Mouse (Mus musculus): Measurements from ENCODE around the gene Capn12. TPM values are rescaled to one million over a fixed set of nuclear protein-coding genes. Genes with fewer than 3 reads are reported as not detected.
A peak's percentile ranks its signal among the peaks of the same experiment; 100 is the strongest.

Capn12 gene
- total and polyA plus RNA-seq, 2 experiments from 2014 or later: 0.53 TPM; not detected in 1

DNA sequence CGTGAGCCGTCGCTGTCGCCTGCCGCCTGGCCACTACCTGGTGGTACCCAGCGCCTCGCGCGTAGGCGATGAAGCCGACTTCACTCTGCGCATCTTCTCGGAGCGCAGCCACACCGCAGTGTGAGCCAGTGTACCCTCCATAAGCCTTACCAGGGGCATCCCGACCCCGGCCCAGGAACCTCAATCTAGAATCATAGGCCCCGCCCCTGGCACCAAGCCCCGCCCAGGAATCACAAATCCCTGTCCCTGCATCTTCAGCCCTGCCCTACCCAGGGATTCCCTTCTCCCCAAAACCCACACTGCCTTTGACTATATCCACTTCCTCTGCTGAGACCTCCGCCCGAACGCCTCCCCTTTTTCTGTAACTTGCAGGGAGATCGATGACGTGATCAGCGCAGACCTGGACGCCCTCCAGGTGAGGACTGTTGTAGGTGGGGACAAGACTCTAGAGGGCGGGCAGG, 7.5 kb downstream of the Capn12 start:
- no peak for TF ChIP-seq CTCF (IDR thresholded peaks at IDR 0.05; ENCODE audit: low read depth)
- Histone ChIP-seq H3K27ac (no peak overlapping the region), H3K27me3 (ENCODE audit: insufficient read depth, low read length) (peaks cover 10% of the 10 kb centered on the region), H3K4me3 (ENCODE audit: low read length) (peak overlapping the region; percentile 31), H3K4me2 (ENCODE audit: low read depth, low read length) (peak overlapping the region; percentile 50), H3K9ac (replicated peaks; ENCODE audit: low read length) (peak overlapping the region; percentile 41; the same call in 1 of the 2 replicates), H3K4me1 (ENCODE audit: insufficient read depth, low read length) (0 out of 2 replicates have a peak, but pooled peaks cover 4% of the 10 kb centered on the region), H3K9me3 (ENCODE audit: low read length) (no peaks in the 10 kb centered on the region), H3K36me3 (ENCODE audit: insufficient read depth, low read length) (peaks cover 17% of the 10 kb centered on the region)
- peak; percentile 24 for DNase-seq (ENCODE audit: low spot score)
- peak; percentile 30; the same call in 1 of the 2 replicates for ATAC-seq
- WGBS: 5% methylated on average over 27 of the region's 27 CpGs

- Histone ChIP-seq H3K4me1 (ENCODE audit: insufficient read depth, low read length) (0 out of 2 replicates have a peak, but pooled peaks cover 4% of the 10 kb centered on the region), H3K36me3 (ENCODE audit: insufficient read depth, low read length) (peaks cover 51% of the 10 kb centered on the region), H3K9ac (replicated peaks; ENCODE audit: low read length) (no peak overlapping the region), H3K4me2 (ENCODE audit: low read depth, low read length) (no peak overlapping the region), H3K27me3 (ENCODE audit: insufficient read depth, low read length) (peaks cover 5% of the 10 kb centered on the region), H3K27ac (no peak overlapping the region), H3K9me3 (ENCODE audit: low read length) (no peaks in the 10 kb centered on the region), H3K4me3 (ENCODE audit: low read length) (no peak overlapping the region)
- WGBS: 96% methylated on average over 17 of the region's 17 CpGs
- ATAC-seq (no peak), DNase-seq (ENCODE audit: low spot score) (no peak)
- no peak for TF ChIP-seq CTCF (IDR thresholded peaks at IDR 0.05; ENCODE audit: low read depth)
Observed at GRCm38 (mm10) chr7:28892601-28893000, 11.4 kb downstream of the Capn12 start.

DNA sequence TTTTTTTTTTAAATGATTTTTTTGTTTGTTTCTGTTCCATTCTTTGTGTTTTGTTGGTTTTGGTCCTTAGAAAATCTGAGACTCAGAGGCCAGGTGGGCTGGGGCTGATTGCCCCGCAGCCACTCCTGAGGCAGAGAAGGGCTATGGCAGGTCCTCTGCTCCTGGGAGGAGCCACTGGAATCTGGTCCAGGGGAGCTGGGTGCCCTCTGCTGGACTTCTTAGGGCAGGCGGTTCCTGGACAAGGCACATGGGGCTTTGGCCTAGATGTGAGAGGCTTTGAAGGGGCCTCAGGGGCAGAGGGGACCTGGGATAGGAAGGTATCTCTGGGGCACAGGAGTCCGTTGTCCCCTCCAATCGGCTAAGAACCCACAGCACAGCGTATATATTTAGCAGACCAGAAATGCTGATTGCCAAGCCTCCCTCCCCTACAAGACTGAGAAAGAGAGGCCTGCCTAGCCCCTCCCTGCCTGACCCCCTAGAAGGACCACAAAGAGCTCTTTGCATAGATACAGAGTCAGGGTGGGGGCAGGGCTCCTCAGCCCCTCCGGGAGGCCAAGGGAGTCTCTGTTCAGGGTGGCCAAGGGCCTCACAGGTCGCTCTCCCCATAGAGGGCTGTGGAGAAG, 12.5 kb downstream of the Capn12 start:
- H3K4me3 ChIP-seq (ENCODE audit: low read length): no peak overlapping the region
- ATAC-seq: no peak
- peak; percentile 61 for DNase-seq (ENCODE audit: low spot score)
- no peak overlapping the region for H3K4me2 ChIP-seq (ENCODE audit: low read depth, low read length)
- H3K4me1 ChIP-seq (ENCODE audit: insufficient read depth, low read length): 0 out of 2 replicates have a peak, but pooled peaks cover 2% of the 10 kb centered on the region
- no peaks in the 10 kb centered on the region for H3K27me3 ChIP-seq (ENCODE audit: insufficient read depth, low read length)
- no peaks in the 10 kb centered on the region for H3K9me3 ChIP-seq (ENCODE audit: low read length)
- H3K9ac ChIP-seq (replicated peaks; ENCODE audit: low read length): no peak overlapping the region
- H3K36me3 ChIP-seq (ENCODE audit: insufficient read depth, low read length): peaks cover 63% of the 10 kb centered on the region
- no peak overlapping the region for H3K27ac ChIP-seq
- peak; percentile 66 for TF ChIP-seq CTCF (IDR thresholded peaks at IDR 0.05; ENCODE audit: low read depth)
- WGBS: 61% methylated on average over 7 of the region's 7 CpGs

DNA sequence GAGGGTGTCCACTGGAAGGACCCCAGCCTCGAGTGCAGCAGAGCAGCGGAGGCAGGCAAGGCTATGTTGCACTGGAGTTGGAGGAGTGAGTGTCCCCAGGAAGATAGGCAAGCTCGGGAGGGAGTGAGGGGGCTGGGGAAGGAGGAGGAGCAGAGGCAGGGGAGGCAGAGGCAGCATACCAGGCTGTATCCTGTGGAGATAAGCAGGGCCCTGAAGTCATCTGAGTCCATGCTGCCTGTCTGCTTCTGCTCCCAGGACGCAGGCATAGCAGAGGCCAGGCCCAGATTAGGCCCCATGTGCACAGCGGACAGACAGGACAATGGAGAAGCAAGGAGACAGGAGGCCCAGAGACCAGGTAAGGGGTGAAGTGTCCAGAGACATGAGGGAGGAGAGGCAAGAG, 13.7 kb downstream of the Capn12 start:
- no peaks in the 10 kb centered on the region for H3K4me1 ChIP-seq (ENCODE audit: insufficient read depth, low read length)
- H3K27ac ChIP-seq: no peak overlapping the region
- H3K4me3 ChIP-seq (ENCODE audit: low read length): no peak overlapping the region
- no peak for TF ChIP-seq CTCF (IDR thresholded peaks at IDR 0.05; ENCODE audit: low read depth)
- no peak overlapping the region for H3K4me2 ChIP-seq (ENCODE audit: low read depth, low read length)
- ATAC-seq: no peak
- H3K9me3 ChIP-seq (ENCODE audit: low read length): no peaks in the 10 kb centered on the region
- WGBS: 53% methylated on average over 5 of the region's 5 CpGs
- DNase-seq (ENCODE audit: low spot score): no peak
- no peaks in the 10 kb centered on the region for H3K27me3 ChIP-seq (ENCODE audit: insufficient read depth, low read length)
- peaks cover 73% of the 10 kb centered on the region for H3K36me3 ChIP-seq (ENCODE audit: insufficient read depth, low read length)
- no peak overlapping the region for H3K9ac ChIP-seq (replicated peaks; ENCODE audit: low read length)

DNA sequence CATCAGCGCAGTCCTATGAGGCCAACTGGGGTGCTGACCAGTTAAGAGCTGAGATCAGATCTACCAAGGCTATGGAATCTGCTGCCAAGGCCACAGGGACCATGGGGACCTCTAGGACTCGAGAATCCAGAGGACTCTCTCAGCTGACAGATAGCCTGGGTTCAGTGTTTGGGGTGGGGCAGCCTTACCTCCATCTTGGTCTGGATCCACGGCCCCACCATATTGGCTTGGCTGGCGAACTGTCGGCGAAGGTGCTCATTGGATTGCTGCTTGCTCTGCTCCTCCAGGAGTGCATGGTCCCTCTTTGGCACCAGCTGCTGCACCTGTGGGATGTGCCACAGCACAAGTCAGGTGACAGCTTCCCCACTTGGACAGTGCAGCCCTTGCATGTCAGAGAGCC, 16.4 kb downstream of the Capn12 start:
- Histone ChIP-seq H3K36me3 (ENCODE audit: insufficient read depth, low read length) (peaks cover 88% of the 10 kb centered on the region), H3K4me2 (ENCODE audit: low read depth, low read length) (no peak overlapping the region), H3K9me3 (ENCODE audit: low read length) (no peaks in the 10 kb centered on the region), H3K9ac (replicated peaks; ENCODE audit: low read length) (no peak overlapping the region), H3K4me3 (ENCODE audit: low read length) (no peak overlapping the region), H3K27me3 (ENCODE audit: insufficient read depth, low read length) (no peaks in the 10 kb centered on the region), H3K4me1 (ENCODE audit: insufficient read depth, low read length) (no peaks in the 10 kb centered on the region), H3K27ac (no peak overlapping the region)
- no peak for TF ChIP-seq CTCF (IDR thresholded peaks at IDR 0.05; ENCODE audit: low read depth)
- no peak for ATAC-seq
- DNase-seq (ENCODE audit: low spot score): no peak
- 95% methylated on average over 6 of the region's 6 CpGs for WGBS

DNA sequence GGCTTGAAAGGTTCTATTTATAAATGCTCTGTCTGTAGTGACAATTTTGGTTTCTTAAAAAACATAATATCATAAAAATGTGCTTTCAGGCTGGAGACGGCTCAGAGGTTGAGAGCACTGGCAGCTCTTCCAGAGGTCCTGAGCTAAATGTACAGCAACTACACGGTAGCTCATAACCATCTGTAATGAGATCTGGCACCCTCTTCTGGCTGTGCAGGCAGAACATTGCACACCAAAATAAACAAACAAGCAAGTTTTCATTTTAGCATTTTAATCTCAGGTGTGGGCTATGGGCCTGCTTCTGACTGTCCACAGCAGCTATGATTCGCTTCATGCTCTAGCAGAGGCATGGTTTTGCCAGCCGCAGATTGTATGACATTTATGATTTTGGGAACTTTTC, 18.8 kb downstream of the Capn12 start:
- no peak overlapping the region for H3K27ac ChIP-seq
- TF ChIP-seq CTCF (IDR thresholded peaks at IDR 0.05; ENCODE audit: low read depth): peak; percentile 46
- no peaks in the 10 kb centered on the region for H3K4me1 ChIP-seq (ENCODE audit: insufficient read depth, low read length)
- no peak overlapping the region for H3K9ac ChIP-seq (replicated peaks; ENCODE audit: low read length)
- H3K4me3 ChIP-seq (ENCODE audit: low read length): no peak overlapping the region
- DNase-seq (ENCODE audit: low spot score) (no peak), ATAC-seq (no peak)
- peaks cover 94% of the 10 kb centered on the region for H3K36me3 ChIP-seq (ENCODE audit: insufficient read depth, low read length)
- H3K27me3 ChIP-seq (ENCODE audit: insufficient read depth, low read length): no peaks in the 10 kb centered on the region
- no peaks in the 10 kb centered on the region for H3K9me3 ChIP-seq (ENCODE audit: low read length)
- 80% methylated on average over 4 of the region's 4 CpGs for WGBS
- no peak overlapping the region for H3K4me2 ChIP-seq (ENCODE audit: low read depth, low read length)

Measured in hindbrain, postnatal 0 days (tissue).